Mouse (Mus musculus) liver, postnatal 0 days (tissue): ENCODE measurements around the gene Rabac1.

Experiments used
- CTCF ChIP-seq: sonication (generic); IDR thresholded peaks from 2 replicates; pipeline ENCODE4 v1.5.1; 2016; ENCODE audit warnings: antibody characterized with exemption, low read depth
- EP300 ChIP-seq: IDR thresholded peaks from 2 replicates; pipeline ENCODE4 v1.6.1; 2016; ENCODE audit warnings: antibody characterized with exemption, low read depth, mild to moderate bottlenecking

GRCm38 (mm10) chr7:25003291-25003690 lies 30.7 kb upstream of the Rabac1 start:
- TF ChIP-seq CTCF (no peak), EP300 (no peak)
